Mouse (Mus musculus) spleen, adult 2 months (tissue): ENCODE data around the gene Creb5.

Source experiments
- CTCF ChIP-seq: fragments of 200-500 bp; IDR thresholded peaks from 2 replicates; pipeline ENCODE4 v1.5.1; 2011; ENCODE audit warnings: mild to moderate bottlenecking, inconsistent platforms; ENCODE audit not compliant: insufficient read depth, insufficient read length, insufficient replicate concordance; ENCODE audit errors: extremely low read depth
- POLR2A ChIP-seq: fragments of 200-500 bp; IDR thresholded peaks from 2 replicates; pipeline ENCODE4 v1.6.1; 2011; ENCODE audit warnings: low read depth, low read length, inconsistent platforms

DNA sequence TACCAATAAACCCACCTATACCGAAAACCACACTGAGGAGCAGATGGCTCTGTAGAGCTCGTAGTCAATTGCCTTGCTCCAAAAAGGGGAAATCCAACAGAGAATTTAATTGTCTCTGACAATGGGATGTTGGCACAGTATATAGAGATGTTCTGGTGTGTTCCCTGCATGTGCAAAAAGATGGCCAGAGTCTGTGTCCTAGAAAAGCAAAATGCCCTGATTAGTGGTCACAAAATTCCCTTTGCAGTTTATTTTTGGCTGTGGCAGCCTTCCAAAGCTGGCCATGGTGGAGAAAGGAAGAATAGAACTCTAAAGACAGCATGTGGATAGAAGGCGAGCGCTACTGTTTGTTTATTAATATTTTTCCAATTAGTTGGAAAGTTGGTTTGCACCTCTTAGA lies 250.5 kb downstream of the Creb5 start:
- TF ChIP-seq CTCF = no peak
- no peak for TF ChIP-seq POLR2A
